ENCODE assay signal across 11 mouse cellular contexts in genomic region chr4:137136313-137136712, GRCm38 (mm10).
"Had no signal": no experiment of that assay in that cellular context is flagged by ENCODE, and none has a peak within 500 bp of the region (broad histone marks: within the 10 kb centered on the region; RNA-seq: fewer than 3 reads in every experiment).

No protein-coding gene starts in this region.

- H3K4me3 ChIP-seq: limb, embryonic 15.5 days; liver, embryonic 12.5 days; midbrain, embryonic 13.5 days; myocyte; neural tube, embryonic 12.5 days had no signal

- H3K27ac ChIP-seq: limb, embryonic 15.5 days; liver, embryonic 12.5 days; midbrain, embryonic 13.5 days; neural tube, embryonic 12.5 days had no signal

- H3K9ac ChIP-seq: limb, embryonic 15.5 days; liver, embryonic 12.5 days; midbrain, embryonic 13.5 days; neural tube, embryonic 12.5 days had no signal

- DNase-seq: kidney, adult 11 months; layer of hippocampus, adult 9-11 months; layer of hippocampus, postnatal 36 days; right cerebral cortex, adult 18-20 months; right cerebral cortex, postnatal 25 days; thymus, postnatal 36 days had no signal

- H3K9me3 ChIP-seq: limb, embryonic 15.5 days; liver, embryonic 12.5 days; midbrain, embryonic 13.5 days; neural tube, embryonic 12.5 days had no signal

- H3K27me3 ChIP-seq: limb, embryonic 15.5 days; midbrain, embryonic 13.5 days had no signal

- H3K36me3 ChIP-seq: limb, embryonic 15.5 days; liver, embryonic 12.5 days; midbrain, embryonic 13.5 days; neural tube, embryonic 12.5 days had no signal

- ATAC-seq: liver, embryonic 12.5 days; midbrain, embryonic 13.5 days had no signal

- H3K4me2 ChIP-seq: limb, embryonic 15.5 days; liver, embryonic 12.5 days; midbrain, embryonic 13.5 days; neural tube, embryonic 12.5 days had no signal

- H3K4me1 ChIP-seq: liver, embryonic 12.5 days had no signal
